Mouse (Mus musculus) heart, embryonic 15.5 days (tissue): ENCODE measurements at regions not wholly inside any gene's neighbourhood (a gene's known extent, or its start where the extent isn't known, plus 50 kb on each side); places are given as distances from the start of the nearest gene placed in this dataset.
A peak's percentile ranks its signal among the peaks of the same experiment; 100 is the strongest.

Experiments
- ATAC-seq: fragments of 200-750 bp; cut with Nextera tagmentation; replicated peaks from 2 replicates; pipeline ENCODE4 v1.8.0; 2017; ENCODE audit warnings: low read depth, moderate TSS enrichment; ENCODE audit not compliant: insufficient number of reproducible peaks, insufficient read depth, low FRiP score
- H3K27ac ChIP-seq: fragments of 300-500 bp; sonication (generic); 2 replicates; pipeline ENCODE4 v1.5.1; 2015; ENCODE audit warnings: mild to moderate bottlenecking, inconsistent platforms
- H3K27me3 ChIP-seq: fragments of 300-500 bp; sonication (generic); 2 replicates; pipeline ENCODE4 v1.6.1; 2015; ENCODE audit warnings: inconsistent platforms
- H3K36me3 ChIP-seq: fragments of 300-500 bp; sonication (generic); 2 replicates; pipeline ENCODE4 v1.6.1; 2015; ENCODE audit warnings: mild to moderate bottlenecking, inconsistent platforms
- H3K4me1 ChIP-seq: fragments of 300-500 bp; sonication (generic); replicated peaks from 2 replicates; pipeline ENCODE4 v1.6.1; 2015; ENCODE audit warnings: inconsistent platforms
- H3K4me2 ChIP-seq: fragments of 300-500 bp; sonication (generic); 2 replicates; pipeline ENCODE4 v1.6.1; 2015; ENCODE audit warnings: inconsistent platforms, mild to moderate bottlenecking, moderate library complexity
- H3K4me3 ChIP-seq: fragments of 300-500 bp; sonication (generic); 2 replicates; pipeline ENCODE4 v1.5.1; 2015; ENCODE audit warnings: mild to moderate bottlenecking, inconsistent platforms
- H3K9ac ChIP-seq: fragments of 300-500 bp; sonication (generic); 2 replicates; pipeline ENCODE4 v1.6.1; 2015; ENCODE audit warnings: mild to moderate bottlenecking, inconsistent platforms
- H3K9me3 ChIP-seq: fragments of 300-500 bp; sonication (generic); replicated peaks from 2 replicates; pipeline ENCODE4 v1.6.1; 2016; ENCODE audit warnings: inconsistent platforms
- WGBS: fragments of 180-500 bp; shearing (Covaris S2); methylation state at CpG from one replicate; pipeline ENCODE4 v1.1.7; 2015; ENCODE audit warnings: mixed read lengths; 5-methylcytosine and 5-hydroxymethylcytosine counted together

DNA sequence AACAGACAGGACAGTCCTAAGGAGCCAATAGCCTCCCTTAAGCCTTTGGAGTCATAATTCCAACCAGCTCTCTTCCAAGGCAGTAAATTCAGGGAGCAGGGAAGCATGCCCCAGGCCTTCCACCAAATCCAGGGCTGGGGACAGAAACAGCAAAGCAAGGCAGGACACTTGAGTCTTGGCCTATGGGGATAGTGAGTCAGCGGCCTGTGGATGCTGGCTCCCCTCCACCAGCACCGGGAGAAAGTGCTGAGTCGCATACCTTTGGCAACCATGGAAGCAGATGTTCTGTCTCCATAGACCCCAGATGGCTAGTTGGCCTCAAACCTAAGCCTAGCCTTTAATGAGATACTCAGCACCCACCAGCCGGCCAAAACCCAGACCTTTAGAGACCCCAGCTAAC, 133.8 kb upstream of the Six2 start:
- 71% methylated on average over 4 of the region's 4 CpGs for WGBS
- no peak overlapping the region for H3K4me2 ChIP-seq
- no peak overlapping the region for H3K27ac ChIP-seq
- no peaks in the 10 kb centered on the region for H3K36me3 ChIP-seq
- H3K9me3 ChIP-seq, result no peaks in the 10 kb centered on the region
- H3K27me3 ChIP-seq, result no peaks in the 10 kb centered on the region
- no peak overlapping the region for H3K9ac ChIP-seq
- H3K4me3 ChIP-seq, result no peak overlapping the region
- ATAC-seq, result no peak
- no peaks in the 10 kb centered on the region for H3K4me1 ChIP-seq

DNA sequence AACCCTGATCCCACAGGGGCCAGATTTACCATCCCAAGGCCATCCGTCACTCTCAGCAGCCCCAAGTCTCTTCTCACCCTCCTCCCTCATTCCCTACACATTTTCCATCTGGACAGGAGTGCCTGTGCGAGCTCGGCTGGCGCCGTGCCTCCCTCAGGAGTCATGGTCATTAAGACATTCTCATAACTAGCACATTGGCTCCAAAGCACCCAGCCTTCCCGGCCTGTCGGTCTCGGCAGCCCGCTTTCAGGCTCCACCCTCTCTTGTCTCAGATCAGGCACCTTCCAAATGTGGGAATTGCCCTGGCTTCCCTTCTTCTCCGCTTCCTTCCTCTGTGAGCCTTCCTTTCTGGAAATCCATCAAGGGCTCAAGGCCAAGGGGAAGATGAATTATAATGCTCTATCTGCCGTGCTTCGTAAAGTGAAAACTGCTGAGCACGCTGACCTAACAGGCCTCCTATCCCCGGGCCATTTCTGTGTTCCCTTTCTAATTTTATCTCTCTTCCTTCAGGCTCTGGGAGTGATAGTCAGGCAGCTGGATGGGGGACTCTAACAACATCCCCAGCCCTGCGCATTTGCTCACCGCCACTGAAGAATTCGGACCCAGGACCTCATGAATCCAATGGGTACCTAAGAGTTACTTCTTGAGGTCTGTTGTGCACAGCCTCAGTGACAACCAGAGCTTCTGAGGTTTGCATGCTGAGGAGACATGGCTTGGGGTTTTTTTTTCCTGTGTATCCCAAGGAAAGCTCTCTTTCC, 130.2 kb upstream of the Six2 start:
- 0 out of 2 replicates have a peak, but pooled peaks have one; percentile 31 for ATAC-seq
- no peak overlapping the region for H3K4me3 ChIP-seq
- 57% methylated on average over 17 of the region's 17 CpGs for WGBS

DNA sequence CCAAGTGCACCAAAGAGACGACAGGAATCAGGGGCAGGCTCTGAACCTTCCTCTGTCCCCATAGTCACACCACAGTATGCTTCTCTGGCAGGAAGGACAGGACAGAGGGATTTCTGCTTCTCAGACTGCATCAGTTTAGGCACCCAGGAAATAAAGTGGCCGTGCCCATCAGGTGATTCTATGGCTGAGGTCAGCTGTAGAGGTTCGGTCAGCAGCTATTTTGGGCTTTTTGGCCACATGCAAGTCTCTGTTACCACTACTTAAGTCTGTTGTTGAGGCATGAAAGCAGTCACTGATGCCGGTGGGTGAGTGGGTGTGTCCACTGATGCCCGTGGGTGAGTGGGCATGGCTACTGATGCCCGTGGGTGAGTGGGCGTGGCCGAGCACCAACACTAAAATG, 128.4 kb upstream of the Six2 start:
- Histone ChIP-seq H3K9ac (no peak overlapping the region), H3K27ac (no peak overlapping the region), H3K27me3 (no peaks in the 10 kb centered on the region), H3K9me3 (no peaks in the 10 kb centered on the region), H3K4me2 (no peak overlapping the region), H3K4me3 (no peak overlapping the region), H3K36me3 (no peaks in the 10 kb centered on the region), H3K4me1 (no peaks in the 10 kb centered on the region)
- no peak for ATAC-seq
- WGBS, result 90% methylated on average over 8 of the region's 8 CpGs

More for the DNA sequence above, 130.2 kb upstream of the Six2 start:
- H3K4me2 ChIP-seq, result peak overlapping the region; percentile 22; the same call in 1 of the 2 replicates
- H3K9ac ChIP-seq, result no peak overlapping the region
- no peaks in the 10 kb centered on the region for H3K27me3 ChIP-seq
- no peak overlapping the region for H3K27ac ChIP-seq
- H3K36me3 ChIP-seq, result no peaks in the 10 kb centered on the region
- H3K9me3 ChIP-seq, result no peaks in the 10 kb centered on the region
- no peaks in the 10 kb centered on the region for H3K4me1 ChIP-seq

GRCm38 (mm10) chr17:85816056-85816455, 128.0 kb upstream of the Six2 start:
- ATAC-seq, result no peak
- 81% methylated on average over 8 of the region's 8 CpGs for WGBS

DNA sequence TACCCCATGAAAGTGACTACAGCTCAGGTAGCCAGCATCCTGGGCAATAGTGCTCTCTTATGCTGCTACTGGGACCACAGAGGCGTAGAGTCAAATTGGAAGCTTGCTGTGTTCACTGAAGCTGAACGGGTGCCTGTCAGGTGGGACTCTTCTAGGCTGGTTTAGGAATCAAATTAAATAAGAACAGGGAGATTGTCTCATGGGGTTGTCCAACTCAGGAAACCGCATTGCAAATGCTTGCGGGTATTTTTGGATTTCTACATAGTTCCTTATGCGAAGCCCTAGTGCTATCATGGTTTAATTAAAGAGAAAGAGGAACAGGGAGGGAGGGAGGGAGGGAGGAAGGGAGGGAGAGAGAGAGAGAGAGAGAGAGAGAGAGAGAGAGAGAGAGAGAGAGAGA, 120.5 kb upstream of the Six2 start:
- no peaks in the 10 kb centered on the region for H3K9me3 ChIP-seq
- no peak for ATAC-seq
- no peak overlapping the region for H3K4me2 ChIP-seq
- 83% methylated on average over 5 of the region's 5 CpGs for WGBS
- H3K9ac ChIP-seq, result no peak overlapping the region
- peaks cover 7% of the 10 kb centered on the region; the same call in 1 of the 2 replicates for H3K4me1 ChIP-seq
- no peak overlapping the region for H3K4me3 ChIP-seq
- no peaks in the 10 kb centered on the region for H3K36me3 ChIP-seq
- H3K27me3 ChIP-seq, result peaks cover 39% of the 10 kb centered on the region
- H3K27ac ChIP-seq, result no peak overlapping the region

More at GRCm38 (mm10) chr17:85816056-85816455, 128.0 kb upstream of the Six2 start:
- Histone ChIP-seq H3K4me2 (no peak overlapping the region), H3K36me3 (no peaks in the 10 kb centered on the region), H3K9me3 (no peaks in the 10 kb centered on the region), H3K4me3 (no peak overlapping the region), H3K27me3 (no peaks in the 10 kb centered on the region), H3K27ac (no peak overlapping the region), H3K9ac (no peak overlapping the region), H3K4me1 (no peaks in the 10 kb centered on the region)

DNA sequence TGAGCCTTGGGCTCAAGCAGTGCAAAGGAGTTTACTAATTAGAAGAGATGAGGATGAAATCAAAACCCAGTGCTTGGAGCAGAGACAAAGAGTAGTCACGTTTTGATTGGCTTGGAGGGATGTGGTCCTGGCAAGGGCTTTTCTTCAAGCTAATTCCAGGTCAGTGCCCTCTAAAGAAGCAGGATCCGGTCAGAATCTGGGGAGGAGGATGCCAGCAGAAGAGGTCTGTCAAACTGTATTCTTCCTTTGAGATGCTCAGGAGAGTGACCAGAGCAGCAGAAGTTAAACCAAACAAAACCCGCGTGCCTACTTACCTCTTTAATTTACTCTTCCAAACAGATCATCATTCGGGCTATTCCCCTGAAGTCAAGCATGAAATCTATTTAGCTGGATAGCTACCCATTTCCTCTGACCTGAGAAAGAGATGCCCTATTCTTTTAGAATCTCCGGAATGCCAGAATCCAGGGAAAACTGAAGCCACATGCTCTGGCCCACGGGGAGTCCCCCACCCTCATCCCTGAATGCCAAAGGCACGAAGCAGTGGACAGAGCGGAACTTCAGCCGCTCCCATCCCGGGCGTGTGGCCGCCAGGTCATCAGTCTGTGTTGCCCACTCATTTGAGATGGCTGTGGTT, 117.8 kb upstream of the Six2 start:
- H3K27me3 ChIP-seq, result peaks cover 66% of the 10 kb centered on the region
- WGBS, result 78% methylated on average over 13 of the region's 13 CpGs
- H3K4me3 ChIP-seq, result no peak overlapping the region

DNA sequence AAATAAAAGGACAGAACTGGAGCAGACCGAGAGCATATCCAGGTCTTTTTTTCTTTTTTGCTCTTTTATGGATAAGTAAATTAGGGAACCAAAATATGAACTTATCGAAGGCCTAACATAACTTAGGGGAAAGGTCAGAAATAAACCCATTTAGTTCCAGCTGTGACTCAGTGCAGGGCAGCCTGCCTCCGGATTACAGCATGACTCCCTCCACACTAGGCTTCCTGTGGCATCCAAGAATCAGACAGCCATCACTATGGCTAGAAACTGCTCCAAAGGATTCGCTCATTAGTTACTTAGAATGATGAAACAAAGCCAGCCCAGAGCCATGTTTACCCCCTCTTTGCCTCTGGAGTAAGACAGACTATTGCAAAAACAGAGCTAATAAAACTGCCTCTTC, 116.6 kb upstream of the Six2 start:
- Histone ChIP-seq H3K9me3 (no peaks in the 10 kb centered on the region), H3K4me2 (no peak overlapping the region; the same call in 1 of the 2 replicates), H3K4me3 (no peak overlapping the region), H3K27ac (no peak overlapping the region), H3K4me1 (peaks cover 19% of the 10 kb centered on the region), H3K27me3 (peaks cover 76% of the 10 kb centered on the region), H3K36me3 (no peaks in the 10 kb centered on the region), H3K9ac (no peak overlapping the region)
- WGBS, result 58% methylated on average over 4 of the region's 4 CpGs
- no peak for ATAC-seq

More for the DNA sequence above, 117.8 kb upstream of the Six2 start:
- no peak overlapping the region for H3K9ac ChIP-seq
- H3K27ac ChIP-seq, result no peak overlapping the region
- H3K9me3 ChIP-seq, result no peaks in the 10 kb centered on the region
- ATAC-seq, result no peak
- H3K36me3 ChIP-seq, result no peaks in the 10 kb centered on the region
- H3K4me2 ChIP-seq, result no peak overlapping the region
- H3K4me1 ChIP-seq, result peaks cover 7% of the 10 kb centered on the region; the same call in 1 of the 2 replicates

DNA sequence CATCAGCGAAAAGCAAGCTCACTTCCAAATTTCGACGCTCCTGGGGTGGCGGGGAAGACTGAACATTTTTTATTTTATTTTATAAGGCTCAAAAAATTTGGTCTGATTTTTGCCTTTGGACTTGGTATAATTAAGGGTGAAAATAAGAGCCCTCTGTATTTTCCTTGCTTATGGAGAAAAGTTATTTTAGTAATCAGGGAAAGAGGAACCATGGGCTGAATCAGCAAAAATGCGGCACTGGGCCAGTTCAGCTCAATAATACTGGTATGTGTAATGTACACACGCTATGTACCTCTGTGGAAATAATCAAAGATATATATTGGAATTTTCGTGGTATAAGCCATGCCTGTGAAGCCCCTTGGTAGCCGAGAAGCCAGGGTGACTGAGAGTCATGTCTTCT, 113.7 kb upstream of the Six2 start:
- no peak for ATAC-seq
- Histone ChIP-seq H3K4me3 (no peak overlapping the region), H3K9ac (no peak overlapping the region), H3K9me3 (no peaks in the 10 kb centered on the region), H3K27ac (no peak overlapping the region), H3K4me2 (no peak overlapping the region), H3K36me3 (no peaks in the 10 kb centered on the region), H3K4me1 (peaks cover 26% of the 10 kb centered on the region), H3K27me3 (peaks cover 84% of the 10 kb centered on the region)
- 88% methylated on average over 8 of the region's 8 CpGs for WGBS

- ATAC-seq, result no peak
- WGBS, result 61% methylated on average over 14 of the region's 14 CpGs
- Histone ChIP-seq H3K9ac (no peak overlapping the region), H3K4me3 (no peak overlapping the region), H3K4me1 (peaks cover 26% of the 10 kb centered on the region), H3K9me3 (no peaks in the 10 kb centered on the region), H3K27me3 (peaks cover 84% of the 10 kb centered on the region), H3K27ac (no peak overlapping the region), H3K4me2 (peak overlapping the region; percentile 95; the same call in 1 of the 2 replicates), H3K36me3 (no peaks in the 10 kb centered on the region)
Observed at GRCm38 (mm10) chr17:85801079-85801605, 113.1 kb upstream of the Six2 start.

DNA sequence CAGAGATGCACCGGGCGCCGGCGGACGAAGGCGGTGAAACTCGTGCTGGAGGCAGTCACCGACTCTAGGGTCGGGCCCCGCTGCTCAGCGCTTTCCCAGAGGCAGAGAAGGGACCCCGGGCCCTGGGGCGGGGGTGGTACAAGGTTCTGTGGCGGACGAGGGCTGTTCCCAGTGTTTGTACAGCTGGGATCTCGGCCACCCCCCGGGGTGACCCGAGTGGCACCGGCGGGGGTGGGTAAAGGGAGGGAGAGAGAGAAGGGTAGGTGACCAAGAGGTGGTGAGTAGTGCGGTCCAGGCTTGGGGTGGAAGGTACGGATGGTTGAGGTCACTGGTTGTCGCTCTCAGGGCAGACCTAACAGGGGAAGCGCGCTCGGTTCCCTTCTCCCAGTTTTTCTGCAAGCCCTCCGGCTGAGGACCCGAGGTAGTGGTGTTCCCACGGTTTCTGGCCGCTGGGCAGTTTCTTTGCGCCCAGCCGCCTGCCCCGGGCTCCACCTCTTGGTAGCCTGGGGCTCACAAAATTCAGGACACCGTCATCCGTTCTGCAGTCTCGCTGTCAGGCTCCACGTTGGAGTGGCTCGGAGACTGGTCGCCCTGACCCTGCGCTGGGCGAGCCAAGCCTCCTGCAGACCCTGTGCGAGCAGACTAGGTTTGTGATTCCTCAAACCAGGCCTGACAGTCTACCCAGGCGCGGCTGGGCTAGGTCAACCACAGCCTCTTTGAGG, 112.4 kb upstream of the Six2 start:
- Histone ChIP-seq H3K27me3 (peaks cover 84% of the 10 kb centered on the region), H3K36me3 (no peaks in the 10 kb centered on the region), H3K4me2 (peak overlapping the region; percentile 95), H3K4me1 (peaks cover 26% of the 10 kb centered on the region), H3K27ac (no peak overlapping the region), H3K9ac (peak overlapping the region; percentile 14), H3K9me3 (no peaks in the 10 kb centered on the region), H3K4me3 (peak overlapping the region; percentile 55)
- ATAC-seq, result no peak
- 9% methylated on average over 44 of the region's 44 CpGs for WGBS

GRCm38 (mm10) chr17:85799865-85800356, 111.8 kb upstream of the Six2 start:
- H3K9me3 ChIP-seq, result no peaks in the 10 kb centered on the region
- H3K4me3 ChIP-seq, result peak overlapping the region; percentile 55
- H3K9ac ChIP-seq, result peak overlapping the region; percentile 14
- H3K36me3 ChIP-seq, result no peaks in the 10 kb centered on the region
- H3K27me3 ChIP-seq, result peaks cover 86% of the 10 kb centered on the region
- ATAC-seq, result no peak
- no peak overlapping the region for H3K27ac ChIP-seq
- WGBS, result under 1% methylated on average over 32 of the region's 34 CpGs
- peak overlapping the region; percentile 95 for H3K4me2 ChIP-seq
- peaks cover 26% of the 10 kb centered on the region for H3K4me1 ChIP-seq
